Mouse (Mus musculus) embryonic facial prominence, embryonic 11.5 days (tissue): ENCODE measurements at regions not wholly inside any gene's neighbourhood (a gene's known extent, or its start where the extent isn't known, plus 50 kb on each side); places are given as distances from the start of the nearest gene placed in this dataset.
A peak's percentile ranks its signal among the peaks of the same experiment; 100 is the strongest.

Experiments
- ATAC-seq: fragments of 200-750 bp; cut with Nextera tagmentation; replicated peaks from 2 replicates; pipeline ENCODE4 v1.8.0; 2017; ENCODE audit warnings: low read depth; ENCODE audit not compliant: insufficient number of reproducible peaks, low FRiP score, low TSS enrichment
- DNase-seq: peaks from one replicate; pipeline ENCODE4 v3.0.0-alpha.2; 2015; ENCODE audit warnings: low spot score
- H3K27ac ChIP-seq: fragments of 300-500 bp; sonication (generic); replicated peaks from 2 replicates; pipeline ENCODE4 v1.5.1; 2014; ENCODE audit warnings: mild to moderate bottlenecking, low read depth, low read length, control low read depth
- H3K27me3 ChIP-seq: fragments of 300-500 bp; sonication (generic); 2 replicates; pipeline ENCODE4 v1.6.1; 2014; ENCODE audit warnings: mild to moderate bottlenecking, low read length, moderate library complexity, mixed read lengths; ENCODE audit not compliant: control insufficient read depth, insufficient read depth
- H3K36me3 ChIP-seq: fragments of 300-500 bp; sonication (generic); replicated peaks from 2 replicates; pipeline ENCODE4 v1.6.1; 2014; ENCODE audit warnings: low read depth, mild to moderate bottlenecking, low read length, moderate library complexity, mixed read lengths; ENCODE audit not compliant: control insufficient read depth, insufficient read depth
- H3K4me1 ChIP-seq: fragments of 300-500 bp; sonication (generic); 2 replicates; pipeline ENCODE4 v1.6.1; 2014; ENCODE audit warnings: low read length, mixed read lengths; ENCODE audit not compliant: control insufficient read depth, insufficient read depth
- H3K4me2 ChIP-seq: fragments of 300-500 bp; sonication (generic); 2 replicates; pipeline ENCODE4 v1.6.1; 2014; ENCODE audit warnings: low read depth, mild to moderate bottlenecking, control low read depth, low read length, moderate library complexity
- H3K4me3 ChIP-seq: fragments of 300-500 bp; sonication (generic); 2 replicates; pipeline ENCODE4 v1.5.1; 2014; ENCODE audit warnings: low read depth, low read length, control low read depth
- H3K9ac ChIP-seq: fragments of 300-500 bp; sonication (generic); replicated peaks from 2 replicates; pipeline ENCODE4 v1.6.1; 2014; ENCODE audit warnings: mild to moderate bottlenecking, control low read depth, low read length
- H3K9me3 ChIP-seq: fragments of 300-500 bp; sonication (generic); replicated peaks from 2 replicates; pipeline ENCODE4 v1.6.1; 2016; ENCODE audit warnings: mild to moderate bottlenecking, low read length, inconsistent platforms, mixed read lengths; ENCODE audit not compliant: control insufficient read depth
- WGBS: fragments of 180-500 bp; shearing (Covaris S2); extraction: QIAGEN DNeasy Blood & Tissue Kit; methylation state at CpG from one replicate; pipeline ENCODE4 v1.1.7; 2014; 5-methylcytosine and 5-hydroxymethylcytosine counted together

DNA sequence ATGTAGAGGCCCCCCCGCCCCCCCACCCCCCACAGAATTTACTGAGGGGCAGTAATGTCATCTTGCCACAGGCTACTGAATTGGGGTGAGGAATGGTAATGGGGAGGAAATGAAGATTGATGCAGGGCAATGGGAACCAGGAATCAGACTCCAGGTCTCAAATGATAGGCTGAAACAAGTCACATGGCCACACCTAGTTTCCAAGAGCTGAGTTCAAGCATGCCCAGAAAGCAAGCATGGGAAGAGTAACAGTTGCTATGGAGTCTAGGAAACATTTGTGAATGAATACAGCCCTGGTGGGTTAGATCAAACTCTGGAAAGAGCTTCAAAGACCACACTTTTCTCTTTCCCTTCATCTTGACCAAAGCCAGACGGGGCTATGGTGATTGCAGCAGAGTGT is 104.3 kb upstream of the Ptch1 start:
- no peak overlapping the region for H3K27ac ChIP-seq
- WGBS = 66% methylated on average over 2 of the region's 2 CpGs
- no peaks in the 10 kb centered on the region for H3K36me3 ChIP-seq
- no peak overlapping the region for H3K9ac ChIP-seq
- H3K27me3 ChIP-seq = no peaks in the 10 kb centered on the region
- DNase-seq = no peak
- H3K4me1 ChIP-seq = no peaks in the 10 kb centered on the region
- ATAC-seq = no peak
- no peak overlapping the region for H3K4me3 ChIP-seq
- H3K9me3 ChIP-seq = no peaks in the 10 kb centered on the region
- H3K4me2 ChIP-seq = no peak overlapping the region

DNA sequence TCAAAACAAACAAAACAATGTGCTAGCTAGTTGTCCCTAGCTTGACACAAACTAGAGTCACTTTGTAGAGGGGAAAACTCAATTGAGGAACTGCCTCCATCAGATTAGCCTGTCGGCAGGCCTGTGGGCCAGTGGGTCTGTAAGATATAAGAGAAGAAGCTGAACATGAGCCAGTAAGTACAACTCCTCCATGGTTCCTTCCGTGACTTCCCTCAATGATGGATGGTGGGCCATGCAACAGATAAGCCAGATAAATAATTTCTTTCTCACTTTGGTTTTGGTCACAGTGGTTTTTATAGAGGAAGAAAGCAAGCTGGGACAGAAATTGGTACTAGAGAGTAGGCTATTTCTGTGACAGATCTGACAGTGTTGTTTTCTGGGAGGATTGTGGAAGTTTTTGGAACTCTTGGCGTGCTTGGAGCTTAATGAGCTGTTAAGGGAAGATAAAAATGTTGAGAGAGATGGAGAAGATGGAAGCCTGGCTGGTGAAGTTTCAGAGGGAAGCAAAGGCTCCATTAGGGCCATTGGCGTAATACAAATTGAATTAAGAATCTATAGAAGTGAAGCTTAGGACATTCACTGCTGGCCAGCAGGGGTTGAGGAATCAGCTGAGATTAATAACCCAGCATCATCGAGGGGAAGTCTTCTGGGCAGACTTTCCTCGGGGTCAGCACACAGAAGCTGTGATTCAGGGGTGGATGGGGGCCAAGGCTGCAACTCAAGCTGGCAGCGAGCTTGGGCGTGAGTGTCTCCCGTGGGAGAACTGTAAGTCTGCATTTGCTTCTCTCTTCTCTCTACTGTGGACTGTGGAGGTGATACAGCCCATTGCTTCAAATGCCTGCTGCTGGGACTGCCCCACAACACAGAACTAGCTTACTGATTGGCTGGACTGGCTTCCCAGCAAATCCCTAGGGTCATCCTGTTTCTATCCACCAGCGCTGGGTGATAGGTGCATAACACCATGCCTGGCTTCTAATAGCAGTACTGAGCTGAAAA is 105.2 kb upstream of the Ptch1 start:
- WGBS = 77% methylated on average over 10 of the region's 10 CpGs
- no peak overlapping the region for H3K4me2 ChIP-seq
- no peak overlapping the region for H3K27ac ChIP-seq
- no peaks in the 10 kb centered on the region for H3K36me3 ChIP-seq
- ATAC-seq (no peak), DNase-seq (no peak)
- no peak overlapping the region for H3K9ac ChIP-seq
- H3K9me3 ChIP-seq = no peaks in the 10 kb centered on the region
- no peak overlapping the region for H3K4me3 ChIP-seq
- no peaks in the 10 kb centered on the region for H3K4me1 ChIP-seq
- H3K27me3 ChIP-seq = no peaks in the 10 kb centered on the region

DNA sequence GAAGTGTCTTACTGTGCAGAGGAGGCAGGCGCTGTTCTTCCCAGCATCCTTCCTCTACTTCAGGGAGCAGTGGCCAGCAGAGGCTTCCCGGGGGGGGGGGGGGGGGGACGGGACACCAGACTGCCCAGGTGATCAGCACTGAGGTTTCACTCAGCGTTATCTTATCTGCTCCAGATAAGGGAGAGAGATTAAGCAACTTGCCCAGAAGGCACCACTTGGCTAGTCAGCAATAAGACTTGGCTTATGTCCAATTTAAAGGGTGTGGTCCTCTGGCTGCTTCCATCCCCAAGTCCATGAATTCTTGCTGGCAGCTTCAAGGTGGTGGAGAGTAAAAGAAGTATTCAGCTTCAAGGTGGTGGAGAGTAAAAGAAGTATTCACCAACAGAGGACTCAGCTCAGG is 108.9 kb upstream of the Ptch1 start:
- no peak overlapping the region for H3K9ac ChIP-seq
- H3K4me2 ChIP-seq = no peak overlapping the region
- ATAC-seq (no peak), DNase-seq (no peak)
- H3K4me3 ChIP-seq = no peak overlapping the region
- H3K27me3 ChIP-seq = no peaks in the 10 kb centered on the region
- H3K9me3 ChIP-seq = no peaks in the 10 kb centered on the region
- H3K4me1 ChIP-seq = no peaks in the 10 kb centered on the region
- WGBS = 56% methylated on average over 3 of the region's 4 CpGs
- no peaks in the 10 kb centered on the region for H3K36me3 ChIP-seq
- no peak overlapping the region for H3K27ac ChIP-seq

GRCm38 (mm10) chr13:63691974-63692373 is 118.6 kb upstream of the Ptch1 start:
- no peaks in the 10 kb centered on the region for H3K4me1 ChIP-seq

GRCm38 (mm10) chr13:63693636-63694035 is 120.2 kb upstream of the Ptch1 start:
- H3K36me3 ChIP-seq = no peaks in the 10 kb centered on the region
- DNase-seq = no peak
- no peaks in the 10 kb centered on the region for H3K27me3 ChIP-seq
- no peaks in the 10 kb centered on the region for H3K9me3 ChIP-seq
- no peak overlapping the region for H3K9ac ChIP-seq
- no peak overlapping the region for H3K4me2 ChIP-seq
- no peak for ATAC-seq
- 73% methylated on average over 5 of the region's 5 CpGs for WGBS
- H3K4me3 ChIP-seq = no peak overlapping the region
- no peaks in the 10 kb centered on the region for H3K4me1 ChIP-seq
- H3K27ac ChIP-seq = no peak overlapping the region

More at GRCm38 (mm10) chr13:63691974-63692373, 118.6 kb upstream of the Ptch1 start:
- 68% methylated on average over 5 of the region's 5 CpGs for WGBS
- H3K36me3 ChIP-seq = no peaks in the 10 kb centered on the region
- no peak overlapping the region for H3K9ac ChIP-seq
- no peak overlapping the region for H3K27ac ChIP-seq
- no peak overlapping the region for H3K4me2 ChIP-seq
- no peak for ATAC-seq
- no peaks in the 10 kb centered on the region for H3K27me3 ChIP-seq
- no peak for DNase-seq
- no peaks in the 10 kb centered on the region for H3K9me3 ChIP-seq
- no peak overlapping the region for H3K4me3 ChIP-seq

GRCm38 (mm10) chr13:63696399-63696798 is 118.6 kb upstream of the Ercc6l2 start:
- Histone ChIP-seq H3K27me3 (no peaks in the 10 kb centered on the region), H3K36me3 (no peaks in the 10 kb centered on the region), H3K4me2 (no peak overlapping the region), H3K9me3 (no peaks in the 10 kb centered on the region), H3K4me1 (no peaks in the 10 kb centered on the region; the same call in 1 of the 2 replicates), H3K27ac (no peak overlapping the region), H3K4me3 (no peak overlapping the region), H3K9ac (no peak overlapping the region)
- 67% methylated on average over 3 of the region's 3 CpGs for WGBS
- no peak for ATAC-seq
- peak; percentile 48 for DNase-seq

GRCm38 (mm10) chr13:63699624-63700023 is 115.4 kb upstream of the Ercc6l2 start:
- H3K9me3 ChIP-seq = no peaks in the 10 kb centered on the region
- H3K27me3 ChIP-seq = no peaks in the 10 kb centered on the region
- H3K4me2 ChIP-seq = no peak overlapping the region
- H3K4me1 ChIP-seq = no peaks in the 10 kb centered on the region; the same call in 1 of the 2 replicates
- 63% methylated on average over 2 of the region's 2 CpGs for WGBS
- H3K9ac ChIP-seq = no peak overlapping the region
- no peak overlapping the region for H3K4me3 ChIP-seq
- no peak for ATAC-seq
- H3K27ac ChIP-seq = no peak overlapping the region
- DNase-seq = no peak
- no peaks in the 10 kb centered on the region for H3K36me3 ChIP-seq

DNA sequence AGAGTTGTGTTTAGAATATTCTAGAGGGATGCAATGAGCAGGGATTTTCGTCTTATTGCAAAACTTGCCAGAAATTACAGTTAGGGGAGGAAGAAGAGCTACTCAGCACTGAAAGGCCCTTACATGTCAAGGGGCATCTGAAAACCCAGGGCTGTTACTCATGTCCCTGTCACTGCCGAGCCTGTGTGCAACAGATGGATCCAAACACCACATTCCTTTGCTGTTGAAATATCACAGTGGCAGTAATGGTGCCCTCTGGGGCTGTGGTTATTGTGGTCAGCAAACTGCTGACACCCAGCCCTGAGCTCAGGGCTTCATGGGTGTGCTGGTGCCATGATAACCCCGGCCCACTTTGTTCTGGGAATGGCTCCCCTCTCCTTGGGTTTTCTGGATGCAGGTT is 114.3 kb upstream of the Ercc6l2 start:
- no peaks in the 10 kb centered on the region for H3K9me3 ChIP-seq
- no peaks in the 10 kb centered on the region for H3K27me3 ChIP-seq
- H3K27ac ChIP-seq = no peak overlapping the region
- no peak overlapping the region for H3K4me2 ChIP-seq
- no peak overlapping the region for H3K9ac ChIP-seq
- 53% methylated on average over 3 of the region's 3 CpGs for WGBS
- no peaks in the 10 kb centered on the region for H3K36me3 ChIP-seq
- H3K4me1 ChIP-seq = no peaks in the 10 kb centered on the region; the same call in 1 of the 2 replicates
- no peak overlapping the region for H3K4me3 ChIP-seq
- DNase-seq = no peak
- no peak for ATAC-seq
